In genomic region chr13:34809536-34809935, GRCm38 (mm10) we compare ENCODE assay signal across 26 mouse cellular contexts.
"Had no signal": no experiment of that assay in that cellular context is flagged by ENCODE, and none has a peak within 500 bp of the region (broad histone marks: within the 10 kb centered on the region; RNA-seq: fewer than 3 reads in every experiment).

No protein-coding gene starts in this region.

- H3K4me3 ChIP-seq: embryonic facial prominence, embryonic 10.5 days; embryonic facial prominence, embryonic 12.5 days; embryonic facial prominence, embryonic 13.5 days; embryonic facial prominence, embryonic 15.5 days; erythroblast, embryonic 14.5 days; forebrain, embryonic 10.5 days; forebrain, embryonic 12.5 days; forebrain, embryonic 13.5 days; forebrain, embryonic 15.5 days; gastrocnemius, adult 2 months; heart, adult 2 months had no signal

- H3K36me3 ChIP-seq: embryonic facial prominence, embryonic 10.5 days; embryonic facial prominence, embryonic 12.5 days; embryonic facial prominence, embryonic 15.5 days; forebrain, embryonic 10.5 days; forebrain, embryonic 12.5 days; forebrain, embryonic 15.5 days had no signal

- DNase-seq: cerebellum, adult 2 months; cerebellum, adult 8-10 months; cerebellum, adult 9-10 months; cerebellum, adult 9-11 months; cerebellum, postnatal 10 days; cerebellum, postnatal 14 days; cerebellum, postnatal 25 days; cerebellum, postnatal 36 days; embryo, embryonic 11 days; forebrain, postnatal 0 days; gastrocnemius, adult 2 months; gastrocnemius, postnatal 10 days; gastrocnemius, postnatal 14 days; gastrocnemius, postnatal 25 days; gastrocnemius, postnatal 36 days; heart, adult 18-20 months; heart, adult 2 months had no signal

- H3K27me3 ChIP-seq: embryonic facial prominence, embryonic 12.5 days; embryonic facial prominence, embryonic 13.5 days; embryonic facial prominence, embryonic 15.5 days; forebrain, embryonic 12.5 days; forebrain, embryonic 13.5 days; forebrain, embryonic 15.5 days had no signal

- H3K27ac ChIP-seq: embryonic facial prominence, embryonic 10.5 days; embryonic facial prominence, embryonic 12.5 days; embryonic facial prominence, embryonic 13.5 days; embryonic facial prominence, embryonic 15.5 days; forebrain, embryonic 10.5 days; forebrain, embryonic 12.5 days; forebrain, embryonic 13.5 days; forebrain, embryonic 15.5 days; gastrocnemius, adult 2 months; heart, adult 2 months had no signal

- H3K9me3 ChIP-seq: embryonic facial prominence, embryonic 15.5 days; forebrain, embryonic 15.5 days had no signal
